Mouse (Mus musculus): ENCODE data around the gene Cers6. TPM values are rescaled to one million over a fixed set of nuclear protein-coding genes. Genes with fewer than 3 reads are reported as not detected.
A peak's percentile ranks its signal among the peaks of the same experiment; 100 is the strongest.

Gene Cers6
- total RNA-seq, 4 experiments from 2014 or later = 4.4 to 11.7 (median 7.1) TPM

DNA sequence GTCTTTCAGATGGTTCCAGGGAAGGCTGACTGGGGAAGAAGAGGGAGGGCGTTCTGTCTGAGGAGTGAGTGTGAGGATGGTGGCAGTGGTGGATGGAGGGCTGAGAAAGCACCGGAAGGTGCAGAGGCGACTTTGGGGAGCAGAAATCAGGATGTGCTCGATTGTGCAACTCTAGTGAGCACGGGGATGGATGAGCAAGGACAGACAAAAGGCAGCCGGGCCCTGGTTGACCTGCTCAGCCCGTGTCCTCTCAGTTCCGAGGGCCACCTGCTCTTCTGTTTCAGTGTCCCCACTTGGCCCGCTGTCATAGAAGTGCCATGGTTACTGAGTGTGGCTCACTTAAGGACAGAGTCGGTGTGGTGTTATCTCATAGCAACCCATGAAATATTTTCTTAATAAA lies 99.4 kb downstream of the Cers6 start:
- no peak for DNase-seq (ENCODE audit: low spot score)

DNA sequence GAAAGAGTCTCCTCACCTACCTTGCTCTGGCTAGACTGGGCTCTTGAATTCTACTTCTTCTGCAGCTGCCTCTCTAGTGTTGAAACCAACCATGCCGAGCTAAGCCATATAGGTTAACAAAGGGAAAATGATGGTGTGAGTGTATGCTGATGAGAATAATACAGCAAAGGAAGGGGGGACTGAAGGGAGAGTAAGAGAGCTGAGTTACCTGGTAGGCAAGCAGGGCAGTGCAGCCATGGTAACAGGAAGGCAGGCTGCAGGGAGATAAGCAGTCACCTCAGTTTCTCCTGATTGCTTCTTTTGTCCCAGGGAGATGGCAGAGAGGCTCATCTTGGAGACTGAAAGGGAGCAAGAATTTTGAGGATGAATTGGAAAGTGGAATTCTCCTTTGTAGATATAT lies 105.1 kb downstream of the Cers6 start:
- no peak for DNase-seq (ENCODE audit: low spot score)

- no peak for DNase-seq (ENCODE audit: low spot score)
Observed at GRCm38 (mm10) chr2:68968028-68968427, 106.8 kb downstream of the Cers6 start.

DNA sequence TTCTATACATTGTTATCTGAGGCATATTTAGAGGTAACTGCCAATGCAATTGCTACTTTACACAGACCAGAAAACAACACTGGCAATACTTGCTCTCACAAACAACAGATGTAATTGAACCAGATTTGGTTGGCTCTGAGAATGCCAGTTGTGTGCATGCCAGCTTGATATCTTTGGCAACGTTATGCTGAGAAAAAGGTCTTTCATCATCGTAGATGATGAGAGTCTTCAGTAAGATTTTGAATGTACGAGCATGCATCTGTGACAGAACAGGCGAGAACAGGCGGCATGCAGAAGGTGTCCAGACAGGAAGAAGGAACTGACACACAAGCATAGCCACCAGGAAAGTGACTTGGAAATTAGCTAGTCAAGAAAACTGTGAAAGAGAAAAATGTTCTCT lies 110.6 kb downstream of the Cers6 start:
- no peak for DNase-seq (ENCODE audit: low spot score)

DNA sequence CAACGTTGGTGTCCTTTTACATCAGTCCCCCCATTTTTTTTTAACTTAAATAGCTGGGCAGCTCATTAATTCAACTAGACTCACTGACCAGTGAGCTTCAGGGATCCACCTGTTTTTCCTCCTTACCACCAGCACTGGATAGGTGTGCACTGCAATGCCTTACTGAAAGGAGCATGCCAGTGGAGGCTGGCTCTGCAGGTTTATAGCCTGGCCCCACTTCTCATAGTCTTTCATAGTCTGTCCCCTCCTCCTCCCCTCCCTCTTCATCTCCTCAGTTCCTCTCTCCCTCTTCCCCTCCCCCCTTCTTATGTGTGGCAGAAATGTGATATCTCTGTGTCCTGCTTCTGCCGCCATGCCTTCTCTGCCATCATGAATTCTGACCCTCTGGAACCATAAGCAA lies 112.5 kb downstream of the Cers6 start:
- no peak for DNase-seq (ENCODE audit: low spot score)

DNA sequence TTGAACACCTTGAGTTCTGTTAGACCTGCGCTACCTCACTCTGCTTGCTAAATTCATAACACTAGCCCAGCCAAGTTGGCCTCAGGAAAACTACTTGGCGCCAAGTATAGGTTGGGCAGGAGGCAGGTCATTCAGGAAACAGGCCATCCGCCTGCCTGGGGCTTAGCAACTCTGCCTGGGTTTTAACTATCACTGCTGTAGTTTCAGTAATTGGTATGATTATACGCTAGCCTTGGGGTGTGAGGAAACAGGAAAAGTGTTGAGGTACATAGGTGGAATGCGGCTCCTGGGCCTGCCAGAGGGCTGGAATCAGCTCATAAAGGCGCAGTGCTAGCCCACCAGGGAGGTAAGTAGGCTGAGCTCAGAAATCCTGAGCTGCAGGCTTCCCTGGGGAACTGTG lies 114.0 kb downstream of the Cers6 start:
- no peak for DNase-seq (ENCODE audit: low spot score)

DNA sequence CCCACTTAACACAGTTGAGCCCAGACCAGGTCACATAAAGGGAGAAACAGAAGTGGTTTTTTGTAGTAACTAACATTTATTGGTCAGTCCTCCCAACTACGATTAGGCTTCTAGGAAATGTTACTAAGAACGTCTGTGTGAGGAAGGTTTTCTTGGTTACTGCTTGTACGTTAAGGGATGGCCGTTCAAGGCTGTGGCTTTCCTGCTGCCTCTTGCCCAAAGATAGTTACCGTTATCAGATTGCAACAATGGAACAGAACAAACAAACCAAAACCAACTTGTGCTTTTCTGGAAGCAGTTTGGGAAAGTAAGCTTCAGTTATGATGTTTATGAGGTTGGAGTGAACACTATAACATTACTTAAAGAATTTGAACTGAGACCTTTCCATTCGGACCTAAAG lies 114.5 kb downstream of the Cers6 start:
- no peak for DNase-seq (ENCODE audit: low spot score)

DNA sequence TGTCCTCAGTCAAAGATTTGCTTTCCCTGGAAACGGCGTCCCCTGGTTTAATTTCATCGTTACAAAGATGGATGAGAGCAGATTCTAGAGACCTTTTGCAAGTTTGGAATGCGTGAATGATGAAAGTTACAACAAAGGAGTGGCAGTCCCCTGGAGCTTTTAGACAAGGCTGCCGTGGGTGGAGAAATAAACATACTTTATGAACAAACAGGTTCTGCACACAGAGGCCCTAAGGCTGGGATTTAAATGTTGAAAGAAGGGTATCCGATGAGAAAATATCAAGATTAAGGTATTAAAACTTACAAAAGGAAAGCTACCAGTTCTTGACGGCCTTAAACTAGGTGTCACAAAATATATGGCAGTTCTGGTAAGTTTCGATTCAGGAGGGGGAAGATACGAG lies 117.0 kb downstream of the Cers6 start:
- no peak for DNase-seq (ENCODE audit: low spot score)

- DNase-seq (ENCODE audit: low spot score) = no peak
Observed at GRCm38 (mm10) chr2:68978660-68979604, 117.7 kb downstream of the Cers6 start.

DNA sequence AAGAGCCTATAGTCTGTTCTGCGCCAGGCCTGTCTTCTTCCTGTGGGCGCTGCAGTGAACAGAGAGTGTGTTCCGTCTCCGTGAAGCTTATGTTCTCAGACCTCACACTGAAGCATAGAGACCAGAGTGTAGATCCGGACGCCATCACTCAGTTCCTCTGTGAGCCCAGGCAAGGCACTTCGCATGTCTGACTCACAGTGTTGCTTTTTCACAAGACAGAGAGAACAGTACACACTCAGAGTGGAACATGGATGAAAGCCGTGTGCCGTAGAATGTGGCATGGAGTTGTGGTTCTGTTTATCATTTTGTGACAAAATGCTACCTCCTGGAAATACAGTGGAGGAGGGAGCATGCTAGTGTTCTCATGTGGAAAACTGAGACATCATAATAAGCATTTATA lies 120.1 kb downstream of the Cers6 start:
- no peak for DNase-seq (ENCODE audit: low spot score)

DNA sequence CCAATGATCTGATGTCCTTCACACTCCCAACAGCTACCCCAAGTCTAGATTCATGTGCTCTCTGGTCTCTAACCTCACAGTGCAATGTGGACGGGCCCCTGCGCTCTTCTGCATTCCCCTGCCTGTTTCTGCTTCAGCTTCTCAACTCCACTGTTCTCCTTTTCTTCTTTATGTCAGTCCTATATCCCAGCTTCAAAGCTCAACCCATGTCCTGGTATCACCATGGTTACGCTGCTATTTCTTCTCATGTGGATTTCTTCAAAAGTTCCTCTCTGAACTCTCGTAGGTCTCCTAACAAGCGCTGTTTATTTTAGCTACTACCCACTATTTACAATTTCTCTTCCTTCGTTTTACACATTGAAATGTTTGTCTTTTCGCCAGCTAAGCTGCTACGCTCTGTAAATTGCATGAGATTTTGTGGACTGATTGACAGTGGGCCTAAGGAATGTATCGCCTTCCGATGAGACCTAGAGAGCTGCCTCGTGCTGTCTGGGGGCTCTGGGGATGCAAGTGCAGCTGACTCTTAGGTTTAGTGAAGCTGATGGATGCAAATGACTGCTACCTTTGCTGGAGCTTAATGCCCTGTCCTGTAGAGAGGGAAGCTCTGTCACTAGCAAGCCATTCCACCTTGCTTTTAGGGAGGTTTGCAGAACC lies 120.6 kb downstream of the Cers6 start:
- DNase-seq (ENCODE audit: low spot score) = no peak

DNA sequence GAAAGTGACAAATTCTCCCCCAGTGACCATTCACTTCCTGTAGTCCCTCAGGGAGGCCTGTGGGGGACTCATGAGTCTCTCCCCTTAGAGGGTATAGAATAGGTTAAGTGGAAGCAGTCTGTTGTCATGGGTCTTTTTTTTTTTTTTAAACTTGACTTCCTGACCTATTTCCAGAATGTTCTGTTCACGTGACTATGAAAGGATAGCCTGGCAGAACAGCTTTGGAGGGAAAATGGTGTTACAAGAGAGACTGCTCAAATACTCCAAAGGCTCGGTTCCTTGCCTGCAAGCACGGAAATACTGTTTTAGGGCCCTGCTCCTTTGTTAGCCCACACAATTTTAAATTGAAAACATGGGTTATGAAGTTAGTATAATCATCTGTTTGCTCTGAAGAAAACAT lies 121.7 kb downstream of the Cers6 start:
- no peak for DNase-seq (ENCODE audit: low spot score)

DNA sequence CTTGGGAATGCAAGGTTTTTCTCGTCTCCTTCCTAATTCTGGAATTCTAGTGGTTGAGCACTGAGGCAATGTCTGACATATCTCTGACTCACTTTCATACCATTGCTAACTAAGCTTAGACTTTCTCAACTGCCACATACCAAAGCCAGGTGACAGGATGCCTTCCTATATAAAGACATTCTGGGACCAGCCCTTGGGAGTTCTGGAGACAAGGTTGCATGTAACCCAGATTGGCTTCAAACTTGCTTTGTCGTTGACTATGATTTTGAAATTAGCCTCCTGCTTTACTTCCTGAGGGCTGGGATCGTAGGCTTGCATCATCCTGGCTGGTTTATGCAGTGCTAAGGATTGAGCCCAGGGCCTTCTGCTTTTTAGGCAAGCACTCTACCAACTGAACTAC lies 122.2 kb downstream of the Cers6 start:
- DNase-seq (ENCODE audit: low spot score) = peak; percentile 11

- DNase-seq (ENCODE audit: low spot score) = no peak
Observed at GRCm38 (mm10) chr2:68989117-68989516, 127.9 kb downstream of the Cers6 start.

DNA sequence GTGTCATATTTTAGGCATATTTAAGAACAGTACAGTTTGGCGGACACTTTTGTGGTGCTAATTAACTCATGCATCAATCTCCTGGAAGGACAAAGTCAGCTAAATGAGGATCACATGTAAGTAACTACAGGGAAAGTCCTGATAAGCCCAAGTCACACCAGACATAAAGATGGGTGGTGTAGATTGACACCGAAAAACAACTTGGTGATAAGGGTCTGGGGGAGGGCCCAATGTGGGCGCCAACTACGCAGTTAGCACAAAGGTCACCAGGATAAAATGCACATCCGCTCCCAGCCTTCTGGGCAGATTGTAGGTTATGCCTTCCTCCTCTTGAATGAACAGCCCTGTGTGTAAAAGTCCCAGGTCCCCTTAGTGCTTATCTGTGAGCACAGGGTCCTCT lies 131.4 kb downstream of the Cers6 start:
- no peak for DNase-seq (ENCODE audit: low spot score)

GRCm38 (mm10) chr2:68994441-68994840 lies 133.2 kb downstream of the Cers6 start:
- no peak for DNase-seq (ENCODE audit: low spot score)

GRCm38 (mm10) chr2:68995723-68996122 lies 134.5 kb downstream of the Cers6 start:
- DNase-seq (ENCODE audit: low spot score) = no peak

GRCm38 (mm10) chr2:68996268-68996667 lies 135.0 kb downstream of the Cers6 start:
- no peak for DNase-seq (ENCODE audit: low spot score)

DNA sequence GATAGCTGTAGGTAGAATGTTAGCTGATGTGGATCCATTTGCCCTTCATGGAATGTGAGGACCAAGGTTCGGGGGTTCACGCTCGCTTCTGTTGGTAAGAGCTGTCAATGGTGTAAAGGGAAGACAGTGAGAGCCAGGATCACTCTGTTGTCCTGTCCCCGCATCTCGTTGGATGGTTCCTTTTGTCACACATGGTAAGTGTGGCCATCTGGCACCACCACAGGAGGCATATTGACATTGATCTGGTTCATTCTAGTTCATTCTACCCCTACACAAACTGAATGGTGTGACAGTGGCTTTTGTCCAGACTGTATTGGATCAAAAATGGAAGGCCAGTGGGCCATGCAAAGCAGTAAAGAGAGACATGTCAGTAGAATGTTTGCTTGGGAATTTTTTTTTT lies 142.8 kb downstream of the Cers6 start:
- DNase-seq (ENCODE audit: low spot score) = no peak

GRCm38 (mm10) chr2:69011392-69011791 lies 150.2 kb downstream of the Cers6 start:
- DNase-seq (ENCODE audit: low spot score) = no peak

DNA sequence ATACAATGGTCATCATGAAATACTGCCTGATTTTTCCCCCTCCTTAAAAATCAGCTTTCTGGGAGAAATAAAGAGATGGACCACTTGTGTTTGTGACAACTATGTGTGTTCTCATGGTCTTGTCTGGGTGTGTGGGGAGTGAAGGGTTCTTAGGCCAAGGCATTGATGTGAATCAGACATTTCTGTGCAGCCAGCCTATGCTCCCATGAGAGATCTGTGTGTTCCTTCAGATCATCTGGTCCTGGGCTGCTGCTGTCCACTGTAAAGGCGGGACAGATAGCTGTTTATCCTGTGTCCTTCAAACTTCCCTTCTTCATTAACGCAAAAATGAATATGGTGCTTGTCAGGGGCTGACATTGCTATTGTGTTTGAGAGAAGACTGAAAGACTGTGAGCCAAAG lies 150.6 kb downstream of the Cers6 start:
- no peak for DNase-seq (ENCODE audit: low spot score)

DNA sequence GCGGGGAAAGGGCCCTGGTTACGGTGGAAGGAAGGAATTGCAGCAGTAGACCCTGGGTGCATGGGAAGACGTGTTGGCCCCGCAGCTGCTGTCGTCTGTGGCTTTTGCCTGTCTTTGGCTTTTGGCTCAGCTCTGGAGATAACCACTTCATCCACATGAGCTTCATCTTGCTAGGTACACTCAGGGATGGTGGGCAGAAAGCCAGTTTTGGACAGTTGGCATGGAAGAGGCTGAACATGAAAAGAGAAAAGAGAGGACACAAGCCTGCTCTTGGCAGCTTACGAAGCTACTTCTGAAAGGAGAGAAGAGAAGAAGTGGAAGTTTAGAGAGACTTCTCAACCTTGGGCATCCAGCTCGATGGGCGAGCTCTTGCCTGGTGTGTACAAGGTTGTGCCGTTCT lies 153.0 kb downstream of the Cers6 start:
- DNase-seq (ENCODE audit: low spot score) = no peak

GRCm38 (mm10) chr2:69015172-69015724 lies 154.0 kb downstream of the Cers6 start:
- DNase-seq (ENCODE audit: low spot score) = no peak

Measured in heart, adult 8-10 months (tissue).